Mouse (Mus musculus) heart, embryonic 14.5 days (tissue): ENCODE measurements around the gene Plekhh2. TPM values are rescaled to one million over a fixed set of nuclear protein-coding genes. Genes with fewer than 3 reads are reported as not detected.

Experiments used
- ATAC-seq: fragments of 200-750 bp; cut with Nextera tagmentation; 2 replicates; pipeline ENCODE4 v1.8.0; 2017; ENCODE audit warnings: low read depth, moderate TSS enrichment; ENCODE audit not compliant: insufficient number of reproducible peaks, insufficient read depth, low FRiP score
- H3K27ac ChIP-seq, 2 experiments: fragments of 200-500 bp in 1 of 2; fragments of 300-500 bp in 1 of 2; sonication (generic) in 1 of 2; replicated peaks in 1 of 2; 2 replicates each; pipeline ENCODE4 v1.5.1; 2012 to 2014; ENCODE audit warnings: low read depth in 2 of 2, low read length in 2 of 2, control low read depth in 1 of 2, mild to moderate bottlenecking in 1 of 2, mixed read lengths in 1 of 2; ENCODE audit not compliant: control insufficient read depth in 1 of 2, insufficient read depth in 1 of 2
- H3K27me3 ChIP-seq: fragments of 300-500 bp; sonication (generic); 2 replicates; pipeline ENCODE4 v1.6.1; 2014; ENCODE audit warnings: mild to moderate bottlenecking, low read length, control low read depth; ENCODE audit not compliant: control insufficient read depth, insufficient read depth
- H3K36me3 ChIP-seq: fragments of 300-500 bp; sonication (generic); 2 replicates; pipeline ENCODE4 v1.6.1; 2014; ENCODE audit warnings: mild to moderate bottlenecking, control low read depth, low read length, mixed read lengths; ENCODE audit not compliant: control insufficient read depth, insufficient read depth
- H3K4me1 ChIP-seq, 2 experiments: fragments of 200-500 bp in 1 of 2; fragments of 300-500 bp in 1 of 2; sonication (generic) in 1 of 2; 2 replicates each; pipeline ENCODE4 v1.6.1; 2012 to 2014; ENCODE audit warnings: low read length in 2 of 2, control low read depth in 1 of 2, mixed read lengths in 1 of 2; ENCODE audit not compliant: control insufficient read depth in 2 of 2, insufficient read depth in 2 of 2
- H3K4me2 ChIP-seq: fragments of 300-500 bp; sonication (generic); 2 replicates; pipeline ENCODE4 v1.6.1; 2014; ENCODE audit warnings: mild to moderate bottlenecking, low read length
- H3K4me3 ChIP-seq, 2 experiments: fragments of 200-500 bp in 1 of 2; fragments of 300-500 bp in 1 of 2; sonication (generic) in 1 of 2; 2 replicates each; pipeline ENCODE4 v1.5.1; 2012 to 2014; ENCODE audit warnings: low read length in 2 of 2, mild to moderate bottlenecking in 2 of 2, control low read depth in 1 of 2, low read depth in 1 of 2, moderate library complexity in 1 of 2; ENCODE audit not compliant: control insufficient read depth in 1 of 2, insufficient read depth in 1 of 2
- H3K9ac ChIP-seq: fragments of 300-500 bp; sonication (generic); 2 replicates; pipeline ENCODE4 v1.6.1; 2014; ENCODE audit warnings: mild to moderate bottlenecking, low read length
- H3K9me3 ChIP-seq: fragments of 300-500 bp; sonication (generic); 2 replicates; pipeline ENCODE4 v1.6.1; 2016; ENCODE audit warnings: low read length, control low read depth; ENCODE audit not compliant: control insufficient read depth
- WGBS: fragments of 180-500 bp; shearing (Covaris S2); extraction: QIAGEN DNeasy Blood & Tissue Kit; methylation state at CpG from one replicate; pipeline ENCODE4 v1.1.7; 2014; 5-methylcytosine and 5-hydroxymethylcytosine counted together
- polyA plus RNA-seq: library from polyadenylated mRNA; unstranded; fragments of >200 nt; fragmentation: Nextera tagmentation; extraction: Ambion mirVana; gene quantifications from 2 replicates; pipeline ENCODE4 v1.2.1, GENCODE M21; 2014

Plekhh2 gene
- polyA plus RNA-seq, 1 experiment from 2014 or later = 2.7 TPM

DNA sequence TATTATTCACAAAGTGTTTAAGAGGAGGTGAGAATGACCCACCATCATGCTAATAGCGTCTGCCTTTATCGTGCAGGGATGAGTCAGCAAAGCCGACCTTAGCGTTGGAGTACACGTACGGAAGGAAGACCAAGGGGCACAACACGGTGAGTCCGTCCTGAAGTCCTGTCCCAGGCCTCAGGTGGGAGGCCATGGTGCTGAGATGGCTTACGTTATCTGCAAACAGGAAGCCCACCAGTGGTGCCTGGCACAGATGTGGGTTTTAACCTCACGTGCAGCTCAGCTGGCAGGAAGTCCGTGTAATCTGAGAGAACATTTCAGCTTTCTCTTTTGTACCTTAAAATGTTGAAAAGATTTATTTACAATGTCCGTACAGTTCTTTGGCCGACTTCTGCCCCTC, 121.7 kb downstream of the Plekhh2 start:
- 76% methylated on average over 13 of the region's 13 CpGs for WGBS
- no peaks in the 10 kb centered on the region for H3K27me3 ChIP-seq
- no peak for ATAC-seq
- H3K4me1 ChIP-seq = no peaks in the 10 kb centered on the region
- H3K9ac ChIP-seq = no peak overlapping the region
- H3K36me3 ChIP-seq = no peaks in the 10 kb centered on the region
- H3K4me3 ChIP-seq = no peak overlapping the region
- H3K27ac ChIP-seq = no peak overlapping the region
- H3K9me3 ChIP-seq = no peaks in the 10 kb centered on the region
- H3K4me2 ChIP-seq = no peak overlapping the region

DNA sequence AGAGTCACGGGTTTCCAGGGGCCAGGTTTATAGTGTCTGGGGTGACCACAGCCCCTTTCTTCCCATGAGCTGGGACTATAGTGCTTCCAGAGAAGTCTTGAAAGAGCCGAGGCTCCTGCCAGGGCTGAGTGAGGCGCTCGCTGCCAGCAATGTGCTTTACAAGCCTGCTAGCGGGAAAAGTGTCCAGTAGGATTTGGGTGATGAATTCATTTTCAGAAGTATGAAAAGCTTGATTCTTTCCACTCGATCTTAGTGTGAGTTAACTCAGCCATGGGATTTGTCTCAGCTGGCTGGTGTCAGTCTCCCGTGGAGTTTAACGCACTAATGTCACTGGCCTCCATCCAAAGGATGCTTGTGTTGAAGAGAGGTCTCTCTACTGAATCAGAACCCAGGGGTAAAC, 124.6 kb downstream of the Plekhh2 start:
- no peak overlapping the region for H3K9ac ChIP-seq
- WGBS = 53% methylated on average over 8 of the region's 8 CpGs
- no peak for ATAC-seq

DNA sequence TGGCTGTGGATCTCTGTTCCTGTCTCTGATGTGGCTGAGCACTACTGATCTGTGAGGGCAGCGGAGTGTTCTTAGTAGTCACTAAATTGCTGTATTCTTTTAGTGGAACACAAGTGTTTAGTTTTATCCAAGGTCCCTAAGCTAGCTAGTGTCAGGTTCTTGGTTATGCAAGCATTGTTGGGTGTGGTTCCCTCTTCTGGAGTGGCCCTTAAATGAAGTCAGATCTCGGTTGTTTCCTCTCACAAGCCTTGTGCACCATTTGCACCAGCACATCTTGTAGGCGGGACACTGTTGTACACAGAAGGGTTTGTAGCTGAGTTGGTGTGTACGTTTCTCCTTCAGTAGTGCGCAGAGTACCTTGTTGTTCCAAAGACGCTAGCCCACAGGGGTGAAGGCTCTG, 126.3 kb downstream of the Plekhh2 start:
- 88% methylated on average over 6 of the region's 6 CpGs for WGBS
- Histone ChIP-seq H3K9ac (no peak overlapping the region), H3K9me3 (no peaks in the 10 kb centered on the region), H3K27me3 (no peaks in the 10 kb centered on the region), H3K4me3 (no peak overlapping the region), H3K27ac (no peak overlapping the region), H3K4me2 (no peak overlapping the region), H3K36me3 (no peaks in the 10 kb centered on the region), H3K4me1 (peaks cover 2 to 5% of the 10 kb centered on the region in 2 experiments)
- no peak for ATAC-seq

More for the DNA sequence above, 124.6 kb downstream of the Plekhh2 start:
- H3K4me2 ChIP-seq = no peak overlapping the region
- H3K27me3 ChIP-seq = no peaks in the 10 kb centered on the region
- no peak overlapping the region for H3K4me3 ChIP-seq
- H3K36me3 ChIP-seq = no peaks in the 10 kb centered on the region
- no peak overlapping the region for H3K27ac ChIP-seq
- H3K4me1 ChIP-seq = 0 out of 4 replicates have a peak, but pooled peaks cover 0 to 2% of the 10 kb centered on the region in 2 experiments
- H3K9me3 ChIP-seq = no peaks in the 10 kb centered on the region

DNA sequence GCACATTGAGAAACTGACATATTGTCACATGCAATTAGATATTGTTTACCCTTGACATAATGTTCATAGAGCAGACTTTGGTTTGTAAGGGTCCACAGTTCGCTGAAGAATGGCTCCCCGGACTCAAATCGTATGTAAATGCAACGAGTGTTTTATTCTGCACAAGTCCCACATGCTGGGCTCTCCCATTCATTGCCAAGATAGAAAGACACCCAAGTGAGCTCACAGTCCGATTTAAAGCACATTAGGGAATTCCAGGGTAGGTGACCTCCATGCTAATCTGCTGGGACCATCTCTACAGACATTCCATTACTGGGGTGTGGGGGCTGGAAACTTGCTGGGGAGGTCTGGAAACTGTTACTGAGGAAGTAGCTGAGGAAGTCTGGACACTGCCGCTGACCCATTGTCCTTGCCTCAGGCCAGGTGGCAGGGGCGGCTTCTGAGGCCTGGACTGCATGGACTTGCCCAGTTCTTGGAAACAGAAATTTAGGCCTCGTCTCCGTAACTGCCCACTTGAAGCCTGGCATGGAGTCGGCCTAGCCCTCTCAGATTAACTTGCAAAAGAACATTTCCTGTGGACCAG, 128.2 kb downstream of the Plekhh2 start:
- Histone ChIP-seq H3K4me1 (peaks cover 6 to 11% of the 10 kb centered on the region in 2 experiments), H3K27ac (no peak overlapping the region), H3K4me2 (no peak overlapping the region), H3K9me3 (no peaks in the 10 kb centered on the region), H3K4me3 (no peak overlapping the region), H3K36me3 (no peaks in the 10 kb centered on the region), H3K9ac (no peak overlapping the region), H3K27me3 (no peaks in the 10 kb centered on the region)
- ATAC-seq = no peak
- 63% methylated on average over 10 of the region's 10 CpGs for WGBS

DNA sequence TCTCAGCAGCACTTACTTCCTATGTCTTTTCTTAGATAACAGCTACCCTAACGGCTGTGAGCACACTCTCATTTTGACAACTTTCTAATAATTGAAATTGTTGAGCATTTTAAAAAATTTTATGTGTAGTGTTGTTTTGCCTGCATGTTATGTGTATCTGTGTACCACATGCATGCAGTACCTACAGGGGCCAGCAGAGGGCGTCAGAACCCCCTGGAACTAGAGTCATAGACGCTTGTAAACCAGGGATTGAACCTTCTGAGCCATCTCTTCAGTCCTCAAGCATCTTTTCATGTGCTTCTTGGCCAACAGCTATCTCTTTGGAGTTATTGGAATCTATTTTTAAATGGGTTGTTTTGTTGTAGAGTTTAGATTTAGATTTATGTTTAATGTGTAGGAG, 130.2 kb downstream of the Plekhh2 start:
- Histone ChIP-seq H3K4me1 (peaks cover 6 to 11% of the 10 kb centered on the region in 2 experiments), H3K36me3 (no peaks in the 10 kb centered on the region), H3K27me3 (no peaks in the 10 kb centered on the region), H3K4me2 (no peak overlapping the region), H3K9me3 (no peaks in the 10 kb centered on the region), H3K4me3 (no peak overlapping the region), H3K27ac (no peak overlapping the region), H3K9ac (no peak overlapping the region)
- WGBS = 44% methylated on average over 3 of the region's 3 CpGs
- ATAC-seq = no peak

DNA sequence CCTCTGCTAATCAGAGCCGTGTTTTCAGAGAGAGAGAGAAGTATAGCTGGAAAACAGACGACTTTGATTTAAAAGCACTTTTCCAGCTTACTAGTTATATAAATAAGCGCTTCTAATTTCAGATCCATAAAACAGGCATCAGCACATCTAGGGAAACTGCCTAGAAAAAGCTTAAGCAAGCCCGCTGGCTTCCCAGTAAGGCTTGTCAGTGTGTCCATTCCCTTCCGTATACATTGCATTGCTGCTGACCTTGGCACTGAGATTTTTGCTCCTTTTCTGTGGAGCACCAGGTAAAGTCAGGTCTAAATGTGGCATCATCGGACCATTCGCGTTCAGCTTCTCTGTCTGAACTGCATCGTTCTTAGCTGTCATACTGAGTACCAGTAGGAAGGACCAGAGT, 130.6 kb downstream of the Plekhh2 start:
- 83% methylated on average over 9 of the region's 9 CpGs for WGBS
- Histone ChIP-seq H3K9me3 (no peaks in the 10 kb centered on the region), H3K27me3 (no peaks in the 10 kb centered on the region), H3K4me3 (no peak overlapping the region), H3K27ac (no peak overlapping the region), H3K4me2 (no peak overlapping the region), H3K4me1 (peaks cover 6 to 11% of the 10 kb centered on the region in 2 experiments), H3K9ac (no peak overlapping the region), H3K36me3 (no peaks in the 10 kb centered on the region)
- no peak for ATAC-seq

DNA sequence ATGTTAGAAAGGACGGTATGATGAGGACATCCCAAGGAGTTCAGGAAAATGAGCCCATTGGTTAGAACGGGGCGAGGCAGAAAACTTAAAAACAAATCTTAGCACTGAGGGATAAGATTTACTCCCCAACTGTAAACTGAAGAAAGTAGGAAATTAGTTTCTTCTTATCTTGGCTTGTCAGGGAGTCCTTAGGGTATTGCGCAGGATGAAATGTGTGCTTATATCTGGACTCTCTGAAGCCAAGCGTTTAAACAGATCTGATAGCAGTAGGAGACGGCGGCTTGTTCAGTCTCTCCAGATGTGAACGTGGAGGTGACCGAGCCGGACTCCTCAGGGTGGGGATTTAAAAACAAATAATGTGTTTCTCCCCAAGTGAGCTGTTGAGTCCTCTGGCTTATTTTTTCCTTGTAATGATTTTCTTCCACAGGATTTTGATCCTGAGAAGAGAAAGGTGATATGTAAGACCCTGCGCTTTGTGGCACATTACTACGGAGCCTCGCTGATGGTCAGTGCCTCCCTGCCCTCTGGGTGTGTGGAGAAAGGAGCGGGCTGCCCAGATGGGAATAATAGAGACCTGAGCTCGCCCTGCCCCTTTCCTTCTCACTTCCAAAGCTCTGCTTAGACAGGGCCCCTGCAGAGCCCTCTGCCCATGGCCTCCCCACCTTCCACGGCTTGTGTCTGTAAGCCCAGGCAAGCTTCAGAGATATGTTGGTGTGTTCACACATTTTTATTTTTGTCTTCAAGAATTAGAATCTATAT, 132.8 kb downstream of the Plekhh2 start:
- no peaks in the 10 kb centered on the region for H3K9me3 ChIP-seq
- H3K4me2 ChIP-seq = no peak overlapping the region
- H3K27ac ChIP-seq = no peak overlapping the region
- 43% methylated on average over 16 of the region's 16 CpGs for WGBS
- no peaks in the 10 kb centered on the region for H3K36me3 ChIP-seq
- no peak for ATAC-seq
- H3K27me3 ChIP-seq = no peaks in the 10 kb centered on the region
- H3K9ac ChIP-seq = no peak overlapping the region
- peaks cover 6 to 11% of the 10 kb centered on the region in 2 experiments for H3K4me1 ChIP-seq
- no peak overlapping the region for H3K4me3 ChIP-seq
